Mouse (Mus musculus) kidney, postnatal 25 days (tissue): ENCODE data around the gene Pet100.

Experiments
- DNase-seq, 2 experiments: peaks; one replicate each; pipeline ENCODE4 v3.0.0; 2021; ENCODE audit warnings: mixed read lengths in 2 of 2

The Pet100 gene

DNA sequence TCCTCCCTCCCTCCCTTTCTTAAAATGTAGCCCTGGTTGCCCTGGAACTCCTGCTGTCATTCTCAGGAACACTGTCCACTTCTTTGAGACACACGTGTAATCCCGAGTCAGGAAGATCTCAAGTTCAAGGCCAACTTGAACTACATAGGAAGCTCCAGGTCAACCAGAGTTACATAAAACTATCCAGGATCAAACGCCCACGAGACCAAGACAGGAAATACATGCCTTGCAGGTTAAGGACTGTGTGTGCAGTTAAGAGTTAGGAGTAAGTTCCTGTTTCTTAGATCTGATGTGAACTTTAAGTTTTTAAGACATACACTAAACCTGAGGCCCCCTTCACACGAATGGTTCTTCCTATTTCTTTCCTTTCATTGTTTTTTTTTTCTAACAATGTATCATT, 5.6 kb downstream of the Pet100 start:
- no peak for DNase-seq

DNA sequence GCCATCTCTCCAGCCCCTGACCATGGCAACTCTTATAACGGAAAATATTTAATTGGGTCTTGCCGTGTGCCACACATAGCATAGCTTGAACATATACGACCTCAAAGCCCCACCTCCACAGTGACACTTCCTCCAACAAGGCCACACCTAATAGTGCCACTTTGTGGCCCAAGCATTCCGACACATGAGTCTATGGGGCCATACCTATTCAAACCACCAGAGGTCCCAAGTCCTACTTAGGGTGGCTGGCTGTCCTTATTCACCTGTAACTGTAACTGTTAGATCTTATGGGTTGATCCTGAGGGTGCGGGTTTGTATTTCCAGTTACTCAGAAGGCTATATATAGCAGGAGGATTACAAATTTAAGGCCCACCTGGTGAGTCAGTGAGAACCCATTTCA, 6.7 kb downstream of the Pet100 start:
- peak in 1 of 2 experiments; percentile 67 for DNase-seq

DNA sequence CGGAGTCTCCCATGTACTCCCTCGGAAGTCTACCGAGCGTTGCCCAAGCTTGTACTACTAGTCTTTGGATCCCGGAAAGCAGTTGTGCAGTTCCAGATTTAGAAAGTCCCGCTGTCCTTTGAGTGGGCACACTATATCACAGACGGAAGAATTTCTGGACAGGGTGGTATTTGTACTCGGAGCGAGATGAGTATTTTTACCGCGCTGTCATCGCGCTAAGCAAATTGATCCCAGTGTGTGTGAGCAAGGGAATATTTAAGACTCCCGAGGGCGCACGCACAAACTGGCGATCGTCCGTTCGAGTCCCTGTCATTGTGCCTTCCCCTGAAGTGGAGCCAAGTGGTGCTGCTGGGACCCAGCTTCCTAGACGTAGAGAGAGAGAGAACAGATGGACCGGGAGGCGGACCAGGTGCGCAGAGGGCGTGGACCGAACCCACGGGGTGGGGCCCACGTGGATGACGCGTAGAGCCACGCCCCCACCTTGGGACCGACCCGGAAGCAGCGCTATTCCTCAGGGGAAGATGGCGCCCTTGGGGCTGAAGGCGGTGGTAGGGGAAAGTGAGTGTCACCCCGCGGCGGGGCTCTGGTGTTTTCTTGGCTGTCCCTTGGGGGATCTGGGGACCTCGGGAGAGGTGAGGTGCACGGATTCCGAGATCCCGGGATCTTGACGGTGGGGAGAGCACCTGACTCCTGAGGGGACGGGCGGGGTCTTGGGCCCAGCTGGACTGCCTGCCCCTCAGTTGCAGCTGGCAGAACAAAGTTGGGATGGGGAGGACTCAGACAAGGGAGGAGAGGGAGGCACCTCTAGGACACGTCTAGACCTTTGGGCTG, 9.5 kb downstream of the Pet100 start, which contains the start of gene Stxbp2:
TSS of gene Stxbp2 (plus strand) at position 309 of the 831 bp plus-strand sequence.
- DNase-seq = peak; percentile 91 to 94

DNA sequence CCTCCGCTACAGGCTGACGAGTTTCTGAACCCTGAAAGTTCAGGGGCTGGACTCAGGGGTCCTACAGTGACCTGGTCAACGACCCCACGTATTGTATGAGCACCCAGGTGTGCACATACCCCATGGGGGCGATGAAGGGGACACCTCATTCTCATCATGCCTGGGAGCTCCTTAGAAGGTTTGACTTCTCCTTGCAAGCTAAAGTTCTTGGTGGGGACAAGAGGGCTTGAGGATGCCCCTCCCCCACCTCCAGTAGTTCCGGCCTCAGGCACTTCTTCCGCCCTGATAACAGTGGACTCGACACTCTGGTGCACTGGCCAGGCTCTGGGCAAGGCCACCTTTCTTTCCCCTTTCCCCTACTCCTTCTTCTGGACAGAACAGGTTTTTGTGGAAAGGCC, 10.1 kb downstream of the Pet100 start:
- DNase-seq = peak; percentile 31 to 68

DNA sequence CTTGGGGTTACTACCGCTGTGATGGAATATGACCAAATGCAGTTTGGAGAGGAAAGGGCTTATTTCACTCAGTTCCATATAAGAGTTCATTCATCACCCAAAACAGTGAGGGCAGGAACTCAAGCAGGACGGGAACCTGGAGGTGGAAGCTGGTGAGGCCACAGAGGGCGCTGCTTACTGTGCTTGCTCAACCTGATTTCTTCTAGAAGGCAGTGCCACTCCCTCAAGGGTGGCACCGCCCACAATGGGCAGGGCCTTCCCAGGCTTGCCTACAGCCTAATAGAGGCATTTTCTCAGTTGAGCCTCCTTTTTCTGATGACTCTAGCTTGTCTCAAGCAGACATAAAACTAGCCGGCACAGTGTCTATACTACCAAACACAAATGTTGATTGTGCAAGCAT, 24.5 kb downstream of the Pet100 start:
- peak; percentile 65 to 82 for DNase-seq

DNA sequence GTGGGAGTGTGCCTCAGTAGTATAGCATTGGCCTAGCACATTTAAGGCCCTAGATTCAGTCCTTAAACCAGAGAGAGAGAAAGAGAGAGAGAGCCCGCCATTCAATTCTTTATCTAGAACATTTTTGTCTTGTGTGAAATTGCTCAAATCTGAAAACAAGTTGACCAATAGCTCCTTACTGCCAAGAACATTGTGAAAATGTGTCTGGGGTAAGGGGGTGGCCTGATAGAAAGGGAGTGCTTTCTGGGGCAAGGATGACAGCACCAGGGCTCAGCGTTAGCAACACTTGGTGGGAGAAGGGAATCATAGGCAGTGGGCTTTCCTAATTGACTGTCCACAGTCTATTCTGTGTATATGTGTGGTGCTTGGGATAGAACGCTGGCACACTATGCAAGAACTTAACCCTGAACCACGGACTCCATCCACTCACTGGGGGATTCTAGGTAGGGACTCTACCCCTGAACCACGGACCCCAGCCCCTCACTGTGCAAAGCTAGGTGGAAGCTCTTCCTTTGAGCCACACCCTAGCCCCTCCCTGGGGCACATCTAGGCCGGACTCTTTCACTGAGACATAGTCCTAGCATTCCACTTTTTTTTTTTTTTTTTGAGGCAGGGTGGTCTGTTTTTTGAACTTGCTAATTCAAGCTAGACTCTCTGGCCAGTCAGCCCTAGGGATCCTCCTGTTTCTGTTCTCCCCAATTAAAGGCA, 25.6 kb downstream of the Pet100 start:
- no peak for DNase-seq

DNA sequence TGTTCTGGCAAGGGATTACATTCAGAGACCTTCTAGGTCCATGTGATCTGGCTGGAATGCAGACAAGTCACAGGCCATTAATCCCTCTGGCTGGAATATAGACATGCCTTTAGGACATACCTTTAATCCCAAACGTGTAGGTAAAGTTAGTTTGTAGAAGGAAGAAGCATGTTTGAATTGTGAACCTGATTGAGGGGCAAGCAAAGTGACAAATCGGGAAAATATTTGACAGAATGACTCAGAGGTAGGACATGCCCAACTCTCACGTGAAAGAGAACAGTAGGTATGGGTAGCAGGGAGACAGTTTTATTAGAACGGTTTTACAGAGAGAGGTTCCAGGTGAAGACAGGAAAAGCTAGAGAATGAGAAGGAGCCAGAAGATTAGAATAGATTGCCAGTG, 26.2 kb downstream of the Pet100 start:
- no peak for DNase-seq

DNA sequence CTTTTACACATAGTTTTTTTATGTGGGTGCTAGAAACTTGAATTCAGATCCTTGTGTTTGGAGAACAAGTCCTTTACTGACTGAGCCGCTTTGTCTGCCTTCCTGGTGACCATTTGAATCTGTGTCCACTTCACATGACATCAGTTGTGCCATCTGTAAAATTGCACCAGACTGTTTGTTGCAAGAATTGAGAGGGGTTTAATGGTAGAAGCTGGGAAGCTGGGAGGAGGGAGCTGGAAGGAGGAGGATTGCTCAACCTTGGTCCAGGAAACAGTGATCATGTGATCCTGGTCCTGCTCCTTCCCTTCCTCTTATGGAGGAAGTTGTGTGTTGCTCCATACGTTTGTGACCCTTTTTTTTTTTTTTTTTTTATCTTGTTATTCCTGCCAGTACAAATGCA, 26.9 kb downstream of the Pet100 start:
- no peak for DNase-seq

DNA sequence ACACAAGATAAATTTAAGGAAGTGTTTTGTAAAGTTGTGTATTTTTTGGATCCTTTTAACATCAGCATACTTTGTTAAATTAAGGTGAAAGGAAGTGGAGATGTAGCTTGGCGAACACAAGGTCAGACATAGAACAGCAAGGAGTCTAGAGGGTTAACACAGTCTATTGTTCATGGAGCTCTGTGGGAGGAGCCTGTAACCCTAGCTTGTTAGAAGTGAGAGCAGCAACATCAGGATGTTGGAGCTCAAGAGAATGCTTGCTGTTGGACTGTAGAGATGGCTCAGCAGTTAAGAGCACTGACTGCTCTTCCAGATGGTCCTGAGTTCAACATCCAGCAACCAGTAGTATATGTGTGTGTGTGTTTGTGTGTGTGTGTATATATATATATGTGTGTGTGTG, 27.6 kb downstream of the Pet100 start:
- DNase-seq = no peak

DNA sequence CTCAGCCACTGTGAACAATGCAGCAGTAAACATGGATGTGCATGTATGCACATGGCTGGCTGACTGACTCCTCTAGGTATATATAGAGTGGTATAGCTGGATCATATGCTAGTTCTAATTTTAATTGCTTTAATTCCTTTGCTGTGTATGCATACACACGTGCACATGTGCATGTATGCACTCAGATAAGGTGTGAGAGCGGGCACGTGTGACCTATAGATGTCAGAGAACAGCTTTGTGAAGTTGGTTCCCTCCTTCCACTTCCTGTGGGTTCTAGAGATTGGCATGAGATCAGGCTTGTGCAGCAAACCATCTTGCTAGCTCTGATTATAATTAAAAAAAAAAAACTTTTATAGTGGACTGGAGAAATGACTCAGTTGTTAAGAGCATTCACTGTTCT, 31.5 kb downstream of the Pet100 start:
- no peak for DNase-seq

DNA sequence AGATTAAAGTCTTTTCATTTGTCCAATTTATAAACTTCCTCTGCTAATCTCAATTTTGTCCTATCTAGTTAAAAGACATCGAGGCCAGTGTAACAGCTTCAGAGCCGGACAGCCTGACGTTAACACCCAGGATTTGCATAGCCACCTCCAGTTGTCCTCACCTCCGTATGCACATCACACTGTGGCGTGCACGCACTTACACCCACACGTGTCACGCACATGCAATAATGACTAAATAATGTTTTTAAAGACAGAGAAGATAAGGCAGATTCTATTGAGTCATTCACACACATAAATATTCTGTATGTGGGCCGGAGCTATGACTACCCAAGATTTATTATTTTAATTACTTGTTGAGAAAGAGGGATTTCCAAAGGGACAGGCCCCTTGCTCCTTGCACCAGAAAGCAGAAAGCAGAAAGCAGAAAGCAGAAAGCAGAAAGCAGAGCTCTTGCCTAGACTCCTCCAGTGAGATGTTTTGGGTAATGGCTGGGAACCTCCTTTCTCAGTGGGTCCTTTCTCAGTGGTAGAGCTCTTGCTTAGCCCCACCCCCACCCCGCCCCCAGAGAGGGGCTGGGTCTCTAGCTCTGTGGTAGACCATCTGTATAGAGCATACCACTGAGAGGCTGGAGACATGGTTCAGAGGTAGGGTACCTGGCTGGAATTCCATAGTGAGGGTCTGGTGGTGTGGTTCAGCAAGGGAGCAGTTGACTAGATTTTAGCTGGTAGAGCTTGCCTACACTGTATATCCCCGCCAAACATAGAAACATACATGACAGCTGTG, 33.6 kb downstream of the Pet100 start:
- no peak for DNase-seq

DNA sequence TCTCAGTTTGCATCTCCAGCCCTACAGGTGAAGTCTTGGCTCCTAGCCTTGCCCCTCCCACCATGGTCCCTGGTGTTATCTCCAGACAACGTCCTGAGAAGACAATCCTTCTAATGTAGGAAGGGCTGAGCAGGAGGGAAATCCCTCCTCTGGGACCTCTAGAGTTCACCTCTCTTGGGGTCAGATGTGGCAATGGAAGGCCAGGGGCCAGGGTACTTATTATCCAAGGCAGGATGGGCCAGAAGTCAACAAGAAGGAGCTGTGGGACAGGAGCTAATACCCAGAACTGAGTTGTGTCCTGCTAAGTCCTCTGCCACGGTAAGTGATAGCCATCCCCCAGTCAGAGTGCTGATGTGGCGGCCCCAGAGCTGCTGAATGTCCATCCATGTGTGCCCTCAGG, 34.2 kb downstream of the Pet100 start, which contains the start of gene Retn:
TSS of gene Retn (plus strand) at position 245 of the 400 bp plus-strand sequence.
- DNase-seq = no peak

DNA sequence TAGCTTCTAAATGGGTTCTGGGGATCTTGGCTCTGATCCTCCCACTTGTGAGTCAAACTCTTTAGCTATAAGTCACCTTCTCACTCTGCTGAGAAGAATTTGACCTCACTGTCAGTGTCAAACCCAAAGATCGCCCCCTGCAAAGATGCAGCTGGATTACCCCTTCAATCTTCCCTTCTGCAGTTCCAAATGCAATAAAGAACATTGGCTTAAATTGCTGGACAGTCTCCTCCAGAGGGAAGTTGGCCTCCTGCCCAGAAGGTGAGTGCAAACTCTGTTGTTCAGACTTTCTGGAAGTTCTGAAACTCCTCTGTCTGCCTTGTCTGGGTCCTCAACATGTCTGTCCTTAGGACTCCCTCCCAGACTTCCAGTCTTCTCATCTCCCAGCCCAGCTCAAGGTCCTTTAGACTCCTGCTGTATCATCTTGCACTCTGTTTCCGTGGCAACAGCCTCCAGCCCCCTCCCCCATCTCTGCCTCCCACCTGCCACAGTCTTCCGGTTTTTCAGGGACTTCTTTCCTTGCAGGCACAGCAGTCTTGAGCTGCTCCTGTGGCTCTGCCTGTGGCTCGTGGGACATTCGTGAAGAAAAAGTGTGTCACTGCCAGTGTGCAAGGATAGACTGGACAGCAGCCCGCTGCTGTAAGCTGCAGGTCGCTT, 35.5 kb downstream of the Pet100 start:
- peak in 1 of 2 experiments; percentile 30 for DNase-seq

DNA sequence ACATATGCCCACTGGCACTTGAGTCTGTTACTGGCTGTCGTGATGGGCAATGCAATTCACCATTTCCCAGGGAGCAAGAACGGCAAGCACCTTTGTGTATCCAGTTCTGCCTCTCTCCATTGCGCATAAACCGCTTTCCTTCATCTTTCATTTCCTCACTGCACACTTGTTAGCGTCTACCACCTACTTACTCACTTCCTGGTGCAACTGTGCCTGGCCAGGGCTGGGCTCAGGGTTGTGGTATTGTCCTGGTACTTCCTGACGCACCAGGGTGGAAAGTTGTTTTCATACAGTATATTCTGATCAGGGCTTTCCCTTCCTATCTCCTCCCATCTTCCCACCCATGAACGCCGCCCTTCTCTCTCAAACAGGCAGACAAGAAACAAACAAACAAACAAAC, 39.5 kb downstream of the Pet100 start:
- no peak for DNase-seq

DNA sequence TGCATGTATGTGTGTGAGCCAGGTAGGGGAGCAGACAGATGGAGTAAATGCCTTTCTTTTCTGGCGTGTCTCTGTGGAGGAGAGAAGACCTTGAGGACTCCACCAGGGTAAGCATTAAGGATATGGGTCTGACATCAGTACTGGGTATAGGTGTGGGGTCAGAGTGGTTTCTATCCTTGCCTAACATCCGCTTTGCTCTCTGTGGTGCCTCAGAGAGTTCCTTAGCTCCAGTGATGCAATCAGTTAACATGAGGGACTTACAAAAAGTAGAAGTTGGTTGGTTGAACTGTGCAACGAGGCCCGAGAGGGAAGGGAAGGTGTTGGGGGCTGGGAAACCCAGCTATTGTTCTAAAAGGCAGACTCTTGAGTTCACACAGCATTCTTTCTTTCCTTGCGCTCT, 43.1 kb downstream of the Pet100 start:
- DNase-seq = no peak

DNA sequence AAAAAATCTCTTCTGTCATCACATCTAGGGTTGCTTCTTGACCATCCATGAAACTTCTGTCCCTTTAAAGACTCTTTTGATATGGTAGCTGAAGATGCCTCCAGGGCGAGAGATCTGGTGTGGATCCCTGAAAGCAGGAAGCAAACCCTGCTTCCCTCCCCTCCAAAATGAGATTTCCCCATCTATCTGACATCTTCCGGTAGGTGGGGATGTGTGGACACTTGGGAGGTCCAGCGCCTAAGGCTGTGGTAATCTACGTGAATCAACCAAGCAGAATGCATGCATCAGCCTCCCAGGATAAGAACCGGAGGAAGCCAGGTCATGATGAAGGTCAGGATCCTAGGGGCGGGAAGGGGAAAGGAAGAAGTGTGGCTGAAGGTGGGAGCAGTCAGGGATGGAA, 44.2 kb downstream of the Pet100 start, which contains the start of gene Mcemp1:
TSS of gene Mcemp1 (plus strand) at position 248 of the 400 bp plus-strand sequence.
- DNase-seq = no peak

DNA sequence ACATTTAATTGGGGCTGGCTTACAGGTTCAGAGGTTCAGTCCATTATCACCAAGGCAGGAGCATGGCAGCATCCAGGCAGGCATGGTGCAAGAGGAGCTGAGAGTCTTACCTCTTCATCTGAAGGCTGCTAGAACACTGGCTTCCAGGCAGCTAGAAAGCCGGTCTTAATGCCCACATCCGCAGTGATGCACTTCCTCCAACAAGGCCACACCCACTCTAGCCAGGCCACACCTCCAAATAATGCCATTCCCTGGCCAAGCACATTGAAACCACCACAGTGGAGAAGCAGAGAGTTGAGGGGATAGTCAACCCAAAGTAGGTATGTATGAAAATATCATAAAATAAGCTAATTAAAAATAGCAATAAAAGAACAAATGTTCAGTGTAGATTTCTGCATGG, 49.0 kb downstream of the Pet100 start:
- DNase-seq = no peak

DNA sequence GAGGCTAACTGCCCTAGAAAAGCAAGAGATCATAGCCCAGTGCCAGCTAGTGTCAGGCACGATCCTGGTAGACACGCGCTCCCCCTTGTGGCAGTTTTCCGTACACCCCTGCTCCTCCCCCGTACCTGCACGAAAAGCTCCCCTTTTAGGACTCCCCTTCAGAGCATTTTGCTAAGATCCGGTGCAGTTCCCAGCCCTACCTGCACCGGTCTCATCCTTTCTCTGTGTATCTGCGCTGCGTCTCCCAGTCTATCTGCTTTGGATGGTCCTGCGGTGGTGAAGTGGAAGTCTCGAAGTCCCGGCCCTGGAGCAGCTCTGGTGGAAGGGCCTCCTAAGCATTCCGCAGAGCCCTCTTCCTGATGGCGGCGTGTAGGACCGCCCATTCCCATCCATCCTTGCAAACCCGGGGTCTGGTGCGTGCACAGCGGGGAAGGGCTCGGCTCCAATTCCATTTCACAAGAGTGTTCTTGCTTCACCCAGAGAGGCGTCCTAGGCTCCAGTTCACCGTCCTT, 50.7 kb downstream of the Pet100 start, which contains the start of gene Fcor:
TSS of gene Fcor (minus strand) at position 383 of the 512 bp plus-strand sequence.
- peak; percentile 83 to 90 for DNase-seq

DNA sequence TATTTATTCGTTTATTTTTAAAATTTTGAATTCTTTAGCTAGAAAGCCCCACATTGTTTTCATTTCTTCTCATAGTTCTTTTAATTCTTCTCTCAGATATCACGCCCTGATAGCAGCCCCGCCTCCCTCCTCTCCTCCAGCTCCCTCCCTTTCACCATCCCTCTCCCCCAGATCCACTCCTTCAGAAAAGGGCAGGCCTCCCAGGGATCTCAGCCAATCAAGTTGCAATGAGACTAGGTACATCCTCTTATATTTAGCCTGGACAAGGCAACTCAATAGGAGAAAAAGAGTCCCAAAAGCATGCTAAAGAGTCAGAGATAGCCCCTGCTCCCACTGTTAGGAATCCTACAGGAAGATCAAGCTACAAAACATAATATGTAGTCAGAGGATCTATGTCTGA, 53.3 kb downstream of the Pet100 start:
- no peak for DNase-seq
